Mouse (Mus musculus) right cerebral cortex, postnatal 36 days (tissue): ENCODE measurements around the gene Relb.

Experiments used
- DNase-seq, 2 experiments: peaks; one replicate each; pipeline ENCODE4 v3.0.0; 2022; ENCODE audit warnings: low spot score in 2 of 2, mixed read lengths in 1 of 2

The Relb gene

GRCm38 (mm10) chr7:19629361-19629734 lies at the start of gene Relb:
Gene Relb (minus strand): TSS chr7:19629438.
- peak; percentile 79 to 80 for DNase-seq

GRCm38 (mm10) chr7:19678901-19679300 lies 49.7 kb upstream of the Relb start:
- DNase-seq: no peak

GRCm38 (mm10) chr7:19677872-19678271 lies 48.6 kb upstream of the Relb start, which contains the start of gene Apoc2:
Gene Apoc2 (minus strand): TSS chr7:19677941.
- DNase-seq: no peak

GRCm38 (mm10) chr7:19676662-19677061 lies 47.4 kb upstream of the Relb start:
- DNase-seq: no peak

- no peak for DNase-seq
Observed at GRCm38 (mm10) chr7:19675824-19676223, 46.6 kb upstream of the Relb start.

- no peak for DNase-seq
Observed at GRCm38 (mm10) chr7:19673083-19673699, 44.0 kb upstream of the Relb start.

GRCm38 (mm10) chr7:19671511-19671910 lies 42.3 kb upstream of the Relb start:
- no peak for DNase-seq

GRCm38 (mm10) chr7:19668947-19669721 lies 39.9 kb upstream of the Relb start:
- DNase-seq: peak; percentile 88 to 91

- no peak for DNase-seq
Observed at GRCm38 (mm10) chr7:19667434-19667833, 38.2 kb upstream of the Relb start.

- no peak for DNase-seq
Observed at GRCm38 (mm10) chr7:19666750-19667149, 37.5 kb upstream of the Relb start.

GRCm38 (mm10) chr7:19664955-19665841 lies 36.0 kb upstream of the Relb start, which contains the start of gene Clptm1:
Gene Clptm1 (minus strand): TSS chr7:19665033.
- peak; percentile 93 to 95 for DNase-seq

GRCm38 (mm10) chr7:19664455-19664954 lies 35.3 kb upstream of the Relb start:
- no peak for DNase-seq

- no peak for DNase-seq
Observed at GRCm38 (mm10) chr7:19663940-19664339, 34.7 kb upstream of the Relb start.

- DNase-seq: no peak
Observed at GRCm38 (mm10) chr7:19652614-19653013, 23.4 kb upstream of the Relb start.

- no peak for DNase-seq
Observed at GRCm38 (mm10) chr7:19651063-19651786, 22.0 kb upstream of the Relb start.

GRCm38 (mm10) chr7:19641223-19641622 lies 12.0 kb upstream of the Relb start:
- DNase-seq: peak in 1 of 2 experiments; percentile 71

- DNase-seq: no peak
Observed at GRCm38 (mm10) chr7:19635074-19635827, 6.0 kb upstream of the Relb start.

GRCm38 (mm10) chr7:19634591-19634990 lies 5.4 kb upstream of the Relb start:
- no peak for DNase-seq

GRCm38 (mm10) chr7:19633855-19634254 lies 4.6 kb upstream of the Relb start:
- no peak for DNase-seq

- DNase-seq: no peak
Observed at GRCm38 (mm10) chr7:19633197-19633596, 4.0 kb upstream of the Relb start.

GRCm38 (mm10) chr7:19632720-19633119 lies 3.5 kb upstream of the Relb start:
- no peak for DNase-seq
